Mouse (Mus musculus) heart, adult 2 months (tissue): ENCODE measurements around the gene Mfap4. TPM values are rescaled to one million over a fixed set of nuclear protein-coding genes. Genes with fewer than 3 reads are reported as not detected.
A peak's percentile ranks its signal among the peaks of the same experiment; 100 is the strongest.

ENCODE experiments used
- DNase-seq, 2 experiments: peaks; one replicate each; pipeline ENCODE4 v3.0.0; 2021
- H3K27ac ChIP-seq: fragments of 200-600 bp; 2 replicates; pipeline ENCODE4 v1.8.1; 2022
- H3K27me3 ChIP-seq: fragments of 200-500 bp; 2 replicates; pipeline ENCODE4 v1.6.1; 2012; ENCODE audit warnings: mild to moderate bottlenecking, low read length, inconsistent platforms, mixed read lengths; ENCODE audit not compliant: control insufficient read depth, insufficient read depth
- H3K36me3 ChIP-seq: fragments of 200-500 bp; 2 replicates; pipeline ENCODE4 v1.6.1; 2012; ENCODE audit warnings: low read length, inconsistent platforms; ENCODE audit not compliant: control insufficient read depth, insufficient read depth
- H3K4me1 ChIP-seq: fragments of 200-500 bp; 2 replicates; pipeline ENCODE4 v1.6.1; 2011; ENCODE audit warnings: low read length; ENCODE audit not compliant: control insufficient read depth, insufficient read depth
- H3K4me3 ChIP-seq: fragments of 200-600 bp; 2 replicates; pipeline ENCODE4 v1.8.1; 2022
- H3K79me2 ChIP-seq: fragments of 200-500 bp; replicated peaks from 2 replicates; pipeline ENCODE4 v1.6.1; 2012; ENCODE audit warnings: mild to moderate bottlenecking, inconsistent platforms, low read length, moderate library complexity, mixed read lengths; ENCODE audit not compliant: control insufficient read depth, insufficient read depth
- H3K9ac ChIP-seq: fragments of 200-500 bp; 2 replicates; pipeline ENCODE4 v1.6.1; 2012; ENCODE audit warnings: low read depth, mild to moderate bottlenecking, control low read depth, inconsistent platforms, low read length, mixed read lengths
- CTCF ChIP-seq: fragments of 200-600 bp; IDR thresholded peaks from 2 replicates; pipeline ENCODE4 v1.8.1; 2022; ENCODE audit warnings: antibody characterized with exemption, mild to moderate bottlenecking, moderate library complexity
- EP300 ChIP-seq: fragments of 200-500 bp; IDR thresholded peaks from 2 replicates; pipeline ENCODE4 v1.6.1; 2011; ENCODE audit warnings: low read depth, low read length, control low read depth; ENCODE audit not compliant: insufficient read depth
- POLR2A ChIP-seq: fragments of 200-500 bp; IDR thresholded peaks from 2 replicates; pipeline ENCODE4 v1.6.1; 2011; ENCODE audit warnings: mild to moderate bottlenecking, low read depth, low read length, control low read depth; ENCODE audit not compliant: insufficient read depth
- WGBS: fragments of 180-500 bp; shearing (Covaris S2); methylation state at CpG from one replicate; pipeline ENCODE4 v1.1.7; 2018; 5-methylcytosine and 5-hydroxymethylcytosine counted together
- intact Hi-C: fragments of 180-260 bp; cut with DNase I; formaldehyde crosslinking; loops from one replicate; pipeline ENCODE4 v1.15.1; 2025
- polyA plus RNA-seq: library from polyadenylated mRNA; depleted of rRNA; stranded (reverse); fragments of >200 nt; gene quantifications from 2 replicates; pipeline ENCODE4 v1.2.3, GENCODE M21; 2012
- total RNA-seq, 2 experiments: library from RNA; stranded (reverse); gene quantifications; 2 replicates each; pipeline ENCODE4 v1.2.3; 2021

Mfap4 gene
- total and polyA plus RNA-seq, 3 experiments = 18.4 to 125 (median 22.9) TPM

GRCm38 (mm10) chr11:61498736-61499504, 13.7 kb downstream of the Mfap4 start:
- intact Hi-C loops = no loop called here
- Histone ChIP-seq H3K36me3 (no peaks in the 10 kb centered on the region), H3K9ac (0 out of 2 replicates have a peak overlapping the region, but pooled peaks have one; percentile 17), H3K27ac (no peak overlapping the region), H3K4me3 (no peak overlapping the region), H3K27me3 (no peaks in the 10 kb centered on the region), H3K4me1 (peaks cover 1% of the 10 kb centered on the region; the same call in 1 of the 2 replicates), H3K79me2 (no peaks in the 10 kb centered on the region)
- no peak for DNase-seq
- WGBS = 54% methylated on average over 6 of the region's 6 CpGs
- TF ChIP-seq POLR2A (no peak), CTCF (no peak), EP300 (no peak)

- 82% methylated on average over 8 of the region's 8 CpGs for WGBS
- intact Hi-C loops = loop anchor here (1.0 to 5.0 kb wide), 6 partner anchors 9 to 397 kb away; no protein-coding TSS in a partner anchor
- no peaks in the 10 kb centered on the region for H3K36me3 ChIP-seq
These were observed 18.7 kb downstream of the Mfap4 start for GRCm38 (mm10) chr11:61503933-61504332.

DNA sequence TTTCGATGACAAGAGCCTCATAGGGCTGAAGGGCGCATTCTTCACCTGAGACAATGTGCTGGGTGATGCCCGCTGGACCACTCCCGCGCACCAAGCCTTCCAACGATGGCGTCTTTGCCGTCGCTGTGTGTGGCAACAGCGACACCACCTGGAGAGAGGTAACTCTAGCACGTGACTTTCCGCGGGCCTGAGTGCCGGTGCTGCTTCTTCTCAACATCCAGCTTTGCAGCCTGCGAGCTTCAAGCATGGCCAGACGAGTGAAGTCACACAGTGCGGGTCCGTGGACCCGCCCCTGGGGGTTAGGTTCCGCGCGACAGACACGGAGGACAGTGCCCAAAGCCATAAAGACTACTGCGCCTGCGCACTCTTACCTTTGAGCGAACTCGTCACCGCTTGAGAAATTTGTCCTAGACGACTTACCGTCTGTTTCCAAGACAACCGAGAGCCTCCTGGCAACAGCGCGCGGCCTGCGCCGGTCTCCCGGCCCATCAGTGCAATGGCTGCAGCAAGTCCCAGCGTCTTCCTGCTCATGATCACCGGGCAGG, 19.6 kb downstream of the Mfap4 start, which contains the start of gene B9d1:
Gene B9d1 (plus strand): TSS at position 432 of the 545 bp plus-strand sequence.
- H3K4me1 ChIP-seq = no peaks in the 10 kb centered on the region; the same call in 1 of the 2 replicates
- WGBS = under 1% methylated on average over 39 of the region's 39 CpGs
- intact Hi-C loops = loop anchor here (1.0 to 5.0 kb wide), 7 partner anchors 72 to 397 kb away; no protein-coding TSS in a partner anchor
- no peaks in the 10 kb centered on the region for H3K27me3 ChIP-seq
- peak; percentile 86 for TF ChIP-seq EP300
- TF ChIP-seq POLR2A = 0 out of 2 replicates have a peak, but pooled peaks have one; percentile 21
- TF ChIP-seq CTCF = peak; percentile 92
- H3K9ac ChIP-seq = peak within 1 kb of the TSS; percentile 61
- no peaks in the 10 kb centered on the region for H3K36me3 ChIP-seq
- H3K4me3 ChIP-seq = peak within 1 kb of the TSS; percentile 67
- peak; percentile 93 to 95 for DNase-seq
- H3K79me2 ChIP-seq = no peaks in the 10 kb centered on the region
- peak within 1 kb of the TSS; percentile 78 for H3K27ac ChIP-seq

More at GRCm38 (mm10) chr11:61503933-61504332, 18.7 kb downstream of the Mfap4 start:
- no peak for DNase-seq
- no peaks in the 10 kb centered on the region for H3K79me2 ChIP-seq
- no peaks in the 10 kb centered on the region for H3K27me3 ChIP-seq
- H3K27ac ChIP-seq = no peak overlapping the region
- no peak overlapping the region for H3K9ac ChIP-seq
- H3K4me3 ChIP-seq = no peak overlapping the region
- no peaks in the 10 kb centered on the region; the same call in 1 of the 2 replicates for H3K4me1 ChIP-seq
- no peak for TF ChIP-seq EP300

- Histone ChIP-seq H3K9ac (no peak overlapping the region), H3K27ac (no peak overlapping the region), H3K27me3 (no peaks in the 10 kb centered on the region), H3K4me1 (peaks cover 10% of the 10 kb centered on the region), H3K4me3 (no peak overlapping the region), H3K79me2 (no peaks in the 10 kb centered on the region), H3K36me3 (peaks cover 3% of the 10 kb centered on the region)
- 58% methylated on average over 3 of the region's 3 CpGs for WGBS
- peak in 1 of 2 experiments; percentile 63 for DNase-seq
- peak; percentile 78 for TF ChIP-seq CTCF
- no peak for TF ChIP-seq EP300
- intact Hi-C loops = no loop called here
These were observed 29.7 kb downstream of the Mfap4 start for GRCm38 (mm10) chr11:61514953-61515352.

DNA sequence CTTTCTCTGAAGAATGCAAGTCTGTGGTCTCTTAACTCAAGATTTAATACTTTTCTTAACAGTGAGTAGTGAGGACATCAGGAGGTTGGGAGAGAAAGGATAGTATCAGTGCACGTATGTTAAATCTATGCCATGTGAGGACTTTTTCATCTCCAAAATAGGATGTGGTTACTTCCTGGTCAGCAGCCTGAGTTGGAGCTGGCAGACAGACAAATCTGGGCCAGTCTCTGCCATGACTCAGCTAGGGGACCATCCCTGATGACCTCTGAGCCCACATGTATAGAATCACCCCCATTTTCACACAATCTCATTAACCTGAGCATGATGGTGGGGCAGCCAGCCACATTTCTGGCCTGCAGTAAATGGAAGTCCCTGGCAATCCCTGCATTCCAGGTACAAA, 32.7 kb downstream of the Mfap4 start:
- 31% methylated on average over 1 of the region's 1 CpGs for WGBS
- DNase-seq = no peak
- H3K4me1 ChIP-seq = peaks cover 10% of the 10 kb centered on the region
- H3K4me3 ChIP-seq = no peak overlapping the region
- no peak overlapping the region for H3K9ac ChIP-seq
- intact Hi-C loops = no loop called here
- H3K27ac ChIP-seq = no peak overlapping the region
- H3K36me3 ChIP-seq = peaks cover 7% of the 10 kb centered on the region
- H3K27me3 ChIP-seq = no peaks in the 10 kb centered on the region
- no peaks in the 10 kb centered on the region for H3K79me2 ChIP-seq
- TF ChIP-seq EP300 = no peak
- no peak for TF ChIP-seq CTCF

DNA sequence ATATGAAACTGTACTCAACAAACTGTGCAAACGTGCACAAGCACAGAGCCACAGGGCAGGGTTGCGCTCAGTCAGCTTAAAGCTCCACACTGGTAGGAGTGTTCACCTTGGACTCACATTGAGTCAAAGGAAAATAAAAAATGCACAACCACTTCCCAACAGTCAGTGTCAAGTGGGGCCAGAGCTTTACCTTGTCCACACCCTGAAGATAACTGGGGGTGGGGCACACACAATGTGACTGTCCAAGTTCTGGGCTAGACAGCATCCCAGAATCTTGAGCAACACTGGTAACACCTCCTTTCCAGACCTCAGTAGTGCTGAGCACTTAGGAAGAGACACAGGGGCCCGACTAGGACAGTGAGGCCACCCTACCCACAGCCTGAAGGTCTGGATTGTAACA, 33.6 kb downstream of the Mfap4 start:
- 76% methylated on average over 3 of the region's 3 CpGs for WGBS
- Histone ChIP-seq H3K36me3 (peaks cover 7% of the 10 kb centered on the region), H3K27me3 (no peaks in the 10 kb centered on the region), H3K9ac (no peak overlapping the region), H3K27ac (no peak overlapping the region; the same call in 1 of the 2 replicates), H3K79me2 (no peaks in the 10 kb centered on the region), H3K4me3 (no peak overlapping the region), H3K4me1 (peaks cover 10% of the 10 kb centered on the region)
- intact Hi-C loops = no loop called here
- TF ChIP-seq EP300 (no peak), CTCF (no peak), POLR2A (no peak)
- DNase-seq = no peak
